Mouse (Mus musculus) spleen, adult 2 months (tissue): ENCODE data around the gene Gm45234. TPM values are rescaled to one million over a fixed set of nuclear protein-coding genes. Genes with fewer than 3 reads are reported as not detected.

Experiments used
- DNase-seq, 2 experiments: peaks; one replicate each; pipeline versions ENCODE4 v3.0.0 to v3.0.0-alpha.2; 2012 to 2021; ENCODE audit warnings: low spot score in 2 of 2, low read depth in 1 of 2
- H3K27ac ChIP-seq: fragments of 200-500 bp; 2 replicates; pipeline ENCODE4 v1.5.1; 2012; ENCODE audit warnings: low read length, inconsistent platforms; ENCODE audit not compliant: insufficient read depth
- H3K27me3 ChIP-seq: fragments of 200-500 bp; 2 replicates; pipeline ENCODE4 v1.6.1; 2012; ENCODE audit warnings: mild to moderate bottlenecking, moderate library complexity, low read length, inconsistent platforms; ENCODE audit not compliant: control insufficient read depth, insufficient read depth
- H3K36me3 ChIP-seq: fragments of 200-500 bp; 2 replicates; pipeline ENCODE4 v1.6.1; 2012; ENCODE audit warnings: mild to moderate bottlenecking, low read length, inconsistent platforms; ENCODE audit not compliant: control insufficient read depth, insufficient read depth
- H3K4me1 ChIP-seq: fragments of 200-500 bp; 2 replicates; pipeline ENCODE4 v1.6.1; 2011; ENCODE audit warnings: inconsistent platforms; ENCODE audit not compliant: control insufficient read depth, insufficient read depth, insufficient read length
- H3K4me3 ChIP-seq: fragments of 200-500 bp; 2 replicates; pipeline ENCODE4 v1.5.1; 2011; ENCODE audit warnings: mild to moderate bottlenecking, inconsistent platforms; ENCODE audit not compliant: insufficient read depth, insufficient read length; ENCODE audit errors: extremely low read depth
- CTCF ChIP-seq: fragments of 200-500 bp; IDR thresholded peaks from 2 replicates; pipeline ENCODE4 v1.5.1; 2011; ENCODE audit warnings: mild to moderate bottlenecking, inconsistent platforms; ENCODE audit not compliant: insufficient read depth, insufficient read length, insufficient replicate concordance; ENCODE audit errors: extremely low read depth
- POLR2A ChIP-seq: fragments of 200-500 bp; IDR thresholded peaks from 2 replicates; pipeline ENCODE4 v1.6.1; 2011; ENCODE audit warnings: low read depth, low read length, inconsistent platforms
- WGBS: fragments of 180-500 bp; shearing (Covaris S2); methylation state at CpG from one replicate; pipeline ENCODE4 v1.1.7; 2018; 5-methylcytosine and 5-hydroxymethylcytosine counted together
- polyA plus RNA-seq: library from polyadenylated mRNA; depleted of rRNA; stranded (reverse); fragments of >200 nt; gene quantifications from 2 replicates; pipeline ENCODE4 v1.2.3, GENCODE M21; 2012

Gm45234 gene
- polyA plus RNA-seq, 1 experiment, result not detected

- no peak for DNase-seq
- Histone ChIP-seq H3K4me3 (peak overlapping the region; percentile 91; the same call in 1 of the 2 replicates), H3K36me3 (no peaks in the 10 kb centered on the region), H3K4me1 (no peaks in the 10 kb centered on the region; the same call in 1 of the 2 replicates), H3K27ac (0 out of 2 replicates have a peak overlapping the region, but pooled peaks have one; percentile 11), H3K27me3 (no peaks in the 10 kb centered on the region)
- 42% methylated on average over 5 of the region's 5 CpGs for WGBS
- TF ChIP-seq POLR2A (no peak), CTCF (no peak)
Observed at GRCm38 (mm10) chr6:124757351-124757880, 1.6 kb upstream of the Gm45234 start.

- no peaks in the 10 kb centered on the region; the same call in 1 of the 2 replicates for H3K4me1 ChIP-seq
- TF ChIP-seq CTCF, result no peak
- TF ChIP-seq POLR2A, result no peak
- H3K36me3 ChIP-seq, result no peaks in the 10 kb centered on the region
- no peaks in the 10 kb centered on the region for H3K27me3 ChIP-seq
- 5% methylated on average over 48 of the region's 54 CpGs for WGBS
- H3K27ac ChIP-seq, result peak overlapping the region; percentile 63
- H3K4me3 ChIP-seq, result peak overlapping the region; percentile 91
- DNase-seq, result peak in 1 of 2 experiments; percentile 55
Observed at GRCm38 (mm10) chr6:124756652-124757350, 980 bp upstream of the Gm45234 start.

- no peak for TF ChIP-seq POLR2A
- no peak for TF ChIP-seq CTCF
- Histone ChIP-seq H3K27ac (no peak overlapping the region), H3K27me3 (no peaks in the 10 kb centered on the region), H3K4me3 (peak overlapping the region; percentile 91), H3K4me1 (no peaks in the 10 kb centered on the region; the same call in 1 of the 2 replicates), H3K36me3 (no peaks in the 10 kb centered on the region)
- no peak for DNase-seq
- 43% methylated on average over 3 of the region's 3 CpGs for WGBS
Observed at GRCm38 (mm10) chr6:124755306-124755705, 515 bp downstream of the Gm45234 start.

- no peak overlapping the region for H3K27ac ChIP-seq
- H3K36me3 ChIP-seq, result peaks cover 4% of the 10 kb centered on the region; the same call in 1 of the 2 replicates
- no peaks in the 10 kb centered on the region; the same call in 1 of the 2 replicates for H3K4me1 ChIP-seq
- DNase-seq, result no peak
- no peaks in the 10 kb centered on the region for H3K27me3 ChIP-seq
- no peak for TF ChIP-seq POLR2A
- TF ChIP-seq CTCF, result no peak
- H3K4me3 ChIP-seq, result no peak overlapping the region
- 89% methylated on average over 2 of the region's 2 CpGs for WGBS
Observed at GRCm38 (mm10) chr6:124753861-124754260, 2.0 kb downstream of the Gm45234 start.

GRCm38 (mm10) chr6:124750405-124750804 is 5.4 kb downstream of the Gm45234 start:
- H3K4me1 ChIP-seq, result peaks cover 4% of the 10 kb centered on the region; the same call in 1 of the 2 replicates
- peaks cover 7% of the 10 kb centered on the region for H3K36me3 ChIP-seq
- no peak overlapping the region for H3K4me3 ChIP-seq
- H3K27ac ChIP-seq, result 0 out of 2 replicates have a peak overlapping the region, but pooled peaks have one; percentile 32
- no peak for TF ChIP-seq POLR2A
- TF ChIP-seq CTCF, result no peak
- WGBS, result 72% methylated on average over 8 of the region's 8 CpGs
- H3K27me3 ChIP-seq, result no peaks in the 10 kb centered on the region
- DNase-seq, result no peak

- Histone ChIP-seq H3K36me3 (peaks cover 8% of the 10 kb centered on the region), H3K4me1 (peaks cover 16% of the 10 kb centered on the region; the same call in 1 of the 2 replicates), H3K4me3 (no peak overlapping the region), H3K27me3 (no peaks in the 10 kb centered on the region), H3K27ac (no peak overlapping the region)
- 94% methylated on average over 7 of the region's 7 CpGs for WGBS
- TF ChIP-seq POLR2A, result no peak
- TF ChIP-seq CTCF, result no peak
- no peak for DNase-seq
Observed at GRCm38 (mm10) chr6:124746654-124747632, 8.9 kb downstream of the Gm45234 start.
